Mouse (Mus musculus) lung, embryonic 16.5 days (tissue): ENCODE measurements around the gene Bub1b. TPM values are rescaled to one million over a fixed set of nuclear protein-coding genes. Genes with fewer than 3 reads are reported as not detected.

Source experiments
- ATAC-seq: fragments of 200-750 bp; cut with Nextera tagmentation; 2 replicates; pipeline ENCODE4 v1.8.0; 2017; ENCODE audit warnings: low read depth, mild to moderate bottlenecking, moderate library complexity
- H3K27ac ChIP-seq: fragments of 300-500 bp; sonication (generic); 2 replicates; pipeline ENCODE4 v1.5.1; 2014; ENCODE audit warnings: mild to moderate bottlenecking, control low read depth, low read length
- H3K27me3 ChIP-seq: fragments of 300-500 bp; sonication (generic); 2 replicates; pipeline ENCODE4 v1.6.1; 2014; ENCODE audit warnings: low read depth, low read length, mixed read lengths; ENCODE audit not compliant: control insufficient read depth, insufficient read depth
- H3K36me3 ChIP-seq: fragments of 300-500 bp; sonication (generic); 2 replicates; pipeline ENCODE4 v1.6.1; 2014; ENCODE audit warnings: low read length; ENCODE audit not compliant: control insufficient read depth, insufficient read depth
- H3K4me1 ChIP-seq: fragments of 300-500 bp; sonication (generic); replicated peaks from 2 replicates; pipeline ENCODE4 v1.6.1; 2014; ENCODE audit warnings: low read length, mixed read lengths; ENCODE audit not compliant: control insufficient read depth, insufficient read depth
- H3K4me2 ChIP-seq: fragments of 300-500 bp; sonication (generic); 2 replicates; pipeline ENCODE4 v1.6.1; 2014; ENCODE audit warnings: low read depth, low read length, control low read depth
- H3K4me3 ChIP-seq: fragments of 300-500 bp; sonication (generic); 2 replicates; pipeline ENCODE4 v1.5.1; 2014; ENCODE audit warnings: mild to moderate bottlenecking, low read length, control low read depth
- H3K9ac ChIP-seq: fragments of 300-500 bp; sonication (generic); 2 replicates; pipeline ENCODE4 v1.6.1; 2014; ENCODE audit warnings: low read length, control low read depth
- H3K9me3 ChIP-seq: fragments of 300-500 bp; sonication (generic); 2 replicates; pipeline ENCODE4 v1.6.1; 2016; ENCODE audit warnings: low read length; ENCODE audit not compliant: control insufficient read depth
- WGBS: fragments of 180-500 bp; shearing (Covaris S2); extraction: QIAGEN DNeasy Blood & Tissue Kit; methylation state at CpG from one replicate; pipeline ENCODE4 v1.1.7; 2014; 5-methylcytosine and 5-hydroxymethylcytosine counted together
- polyA plus RNA-seq: library from polyadenylated mRNA; unstranded; fragments of >200 nt; fragmentation: Nextera tagmentation; extraction: Ambion mirVana; gene quantifications from 2 replicates; pipeline ENCODE4 v1.2.1, GENCODE M21; 2015

The Bub1b gene
- polyA plus RNA-seq, 1 experiment from 2014 or later, result 106 TPM

DNA sequence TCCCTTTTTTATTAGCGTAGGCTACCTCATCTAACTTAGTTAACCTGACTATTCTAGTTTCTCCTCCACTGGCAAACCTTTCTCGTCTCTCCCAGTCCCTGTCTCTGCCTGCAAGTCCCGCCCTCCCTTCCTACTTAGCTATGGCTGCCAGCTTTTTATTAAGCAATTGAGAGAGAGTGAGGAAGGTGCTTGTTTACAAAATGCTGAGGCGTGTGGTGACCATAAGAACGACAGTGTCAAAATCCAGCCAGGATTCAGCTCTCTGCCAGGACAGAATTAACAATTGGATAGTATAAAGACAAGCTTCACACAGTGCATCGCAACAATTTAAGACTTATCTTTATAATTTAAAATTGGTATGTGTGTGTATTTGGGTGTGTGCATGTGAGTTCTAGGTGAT, 6.1 kb downstream of the Bub1b start:
- Histone ChIP-seq H3K9me3 (no peaks in the 10 kb centered on the region; the same call in 1 of the 2 replicates), H3K4me2 (no peak overlapping the region), H3K4me3 (no peak overlapping the region), H3K36me3 (peaks cover 58% of the 10 kb centered on the region), H3K9ac (no peak overlapping the region), H3K4me1 (peaks cover 18% of the 10 kb centered on the region), H3K27ac (no peak overlapping the region), H3K27me3 (no peaks in the 10 kb centered on the region)
- ATAC-seq, result no peak
- 71% methylated on average over 6 of the region's 6 CpGs for WGBS

DNA sequence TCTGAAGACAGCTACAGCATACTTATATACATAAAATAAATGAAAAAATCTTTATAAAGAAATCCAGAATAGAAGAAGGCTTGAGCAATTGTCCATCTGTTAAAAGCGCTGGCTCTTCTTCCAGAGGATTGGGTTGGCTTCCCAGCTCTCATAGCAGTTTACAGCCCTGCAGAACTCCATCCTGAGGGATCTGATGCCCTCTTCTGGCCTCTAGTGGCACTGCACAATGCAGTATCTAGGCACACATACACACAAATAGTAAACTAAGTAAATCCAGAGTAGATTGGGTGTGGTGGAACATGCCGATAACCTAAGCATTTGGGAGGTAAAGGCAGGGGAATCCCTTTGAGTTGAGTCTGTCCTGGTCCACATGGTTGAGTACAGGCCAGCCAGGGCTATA, 8.0 kb downstream of the Bub1b start:
- H3K27me3 ChIP-seq, result no peaks in the 10 kb centered on the region

DNA sequence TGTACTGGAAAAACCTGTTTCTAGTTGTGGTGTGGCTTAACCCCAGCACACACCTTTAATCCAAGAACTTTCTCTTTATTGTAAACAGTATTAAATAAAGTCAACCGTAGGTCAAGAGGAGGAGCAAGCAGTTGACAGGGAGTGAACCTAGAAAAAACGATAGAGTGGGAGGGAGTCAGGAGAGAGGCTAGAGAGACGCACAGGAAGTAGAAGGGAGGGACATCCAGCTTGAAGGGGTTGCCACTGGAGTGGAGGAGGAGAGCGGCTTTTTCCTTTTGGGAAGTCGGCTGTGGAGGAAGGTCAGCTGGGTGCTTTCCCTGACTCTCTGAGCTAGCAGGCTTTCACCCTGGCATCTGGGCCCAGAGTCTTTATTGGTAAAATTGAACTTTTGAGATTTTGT, 9.0 kb downstream of the Bub1b start:
- Histone ChIP-seq H3K4me2 (no peak overlapping the region), H3K4me1 (peaks cover 2% of the 10 kb centered on the region; the same call in 1 of the 2 replicates), H3K27ac (no peak overlapping the region), H3K9me3 (no peaks in the 10 kb centered on the region; the same call in 1 of the 2 replicates), H3K9ac (no peak overlapping the region), H3K4me3 (no peak overlapping the region), H3K36me3 (peaks cover 63% of the 10 kb centered on the region), H3K27me3 (no peaks in the 10 kb centered on the region)
- WGBS, result 55% methylated on average over 5 of the region's 5 CpGs
- no peak for ATAC-seq

More for the DNA sequence above, 8.0 kb downstream of the Bub1b start:
- Histone ChIP-seq H3K4me3 (no peak overlapping the region), H3K9me3 (no peaks in the 10 kb centered on the region; the same call in 1 of the 2 replicates), H3K4me2 (no peak overlapping the region), H3K9ac (no peak overlapping the region), H3K4me1 (peaks cover 2% of the 10 kb centered on the region; the same call in 1 of the 2 replicates), H3K27ac (no peak overlapping the region), H3K36me3 (peaks cover 61% of the 10 kb centered on the region)
- WGBS, result 81% methylated on average over 2 of the region's 2 CpGs
- no peak for ATAC-seq

DNA sequence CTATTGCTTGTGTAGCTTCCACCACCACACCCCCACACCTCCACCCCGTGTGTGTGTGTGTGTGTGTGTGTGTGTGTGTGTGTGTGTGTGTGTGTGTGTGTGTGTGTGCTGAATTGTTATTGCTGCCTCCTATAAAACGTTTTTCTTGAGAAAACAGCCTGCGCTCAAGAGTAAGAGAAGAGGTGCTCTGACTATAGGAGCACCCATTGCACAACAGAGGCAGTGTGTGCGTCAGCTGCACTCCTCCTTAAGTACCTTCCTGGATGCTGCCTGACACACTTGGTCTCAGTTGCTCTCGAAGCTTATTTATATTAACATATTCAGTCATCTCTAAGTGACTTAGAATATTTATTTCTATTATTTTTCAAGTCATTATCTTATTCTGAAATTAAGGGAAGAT, 20.0 kb downstream of the Bub1b start:
- H3K4me3 ChIP-seq, result no peak overlapping the region
- no peaks in the 10 kb centered on the region for H3K9me3 ChIP-seq
- no peaks in the 10 kb centered on the region for H3K4me1 ChIP-seq
- no peak overlapping the region for H3K9ac ChIP-seq
- no peak overlapping the region for H3K27ac ChIP-seq
- H3K4me2 ChIP-seq, result no peak overlapping the region
- H3K27me3 ChIP-seq, result no peaks in the 10 kb centered on the region
- WGBS, result 87% methylated on average over 4 of the region's 5 CpGs
- peaks cover 57% of the 10 kb centered on the region for H3K36me3 ChIP-seq
- no peak for ATAC-seq

DNA sequence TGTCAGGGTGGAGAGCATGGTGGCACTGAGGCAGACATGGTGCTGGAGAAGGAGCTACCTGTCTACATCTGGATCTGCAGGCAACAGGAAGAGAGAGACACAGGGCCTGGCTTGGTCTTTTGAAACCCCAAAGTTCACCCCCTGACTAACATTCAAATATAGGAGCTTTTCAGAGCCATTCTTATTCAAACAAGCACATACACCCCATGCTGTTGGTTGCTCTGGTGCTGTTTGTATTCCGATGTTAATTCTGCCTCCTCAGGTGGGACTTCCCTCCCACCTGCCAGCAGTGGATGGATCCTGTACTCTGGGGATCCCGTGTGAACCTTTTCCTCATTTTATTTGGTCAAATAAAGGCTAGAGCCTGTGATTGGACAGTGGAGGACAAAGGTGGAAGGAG, 22.1 kb downstream of the Bub1b start:
- Histone ChIP-seq H3K27ac (no peak overlapping the region), H3K9me3 (no peaks in the 10 kb centered on the region), H3K4me1 (no peaks in the 10 kb centered on the region), H3K4me3 (no peak overlapping the region), H3K36me3 (peaks cover 53% of the 10 kb centered on the region), H3K27me3 (no peaks in the 10 kb centered on the region), H3K4me2 (no peak overlapping the region), H3K9ac (no peak overlapping the region)
- ATAC-seq, result no peak
- 69% methylated on average over 2 of the region's 2 CpGs for WGBS

DNA sequence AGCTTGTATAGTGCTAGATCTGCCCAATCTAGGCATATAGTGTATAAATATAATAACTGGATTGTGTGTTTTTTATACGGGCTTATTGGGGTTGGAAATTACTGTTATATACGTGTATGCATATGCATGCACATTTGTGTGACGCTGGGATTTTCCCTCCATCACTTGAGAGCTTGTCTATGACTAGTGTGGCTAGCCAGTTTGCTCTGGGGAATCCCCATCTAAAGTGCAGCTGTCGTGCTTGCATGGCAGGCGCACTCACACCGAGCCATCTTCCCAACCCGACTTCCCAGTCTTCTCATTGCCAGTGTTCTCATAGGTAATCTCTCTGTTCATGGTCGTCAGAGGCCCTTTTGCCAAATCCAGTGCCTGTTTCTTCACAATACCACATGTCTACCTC, 22.6 kb downstream of the Bub1b start:
- WGBS, result 82% methylated on average over 8 of the region's 8 CpGs

DNA sequence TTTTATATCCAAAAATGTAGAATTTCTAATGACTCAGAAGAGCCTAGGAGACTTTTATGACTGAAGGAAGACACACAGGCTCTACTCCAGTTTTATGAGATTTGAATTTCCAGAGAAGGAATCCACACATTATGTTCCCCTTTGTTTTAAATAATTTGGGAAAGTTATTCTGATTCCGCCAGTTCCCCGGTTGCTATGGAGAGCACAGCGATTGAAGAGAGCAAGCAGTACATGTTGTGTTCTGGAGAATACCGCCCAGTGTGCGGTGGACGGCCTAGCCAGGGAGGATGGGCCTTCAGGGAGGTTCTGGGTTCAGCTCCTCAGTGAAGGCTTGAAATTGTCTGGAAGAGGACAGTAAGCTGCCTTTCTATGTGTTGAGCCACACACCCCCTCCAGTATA, 31.3 kb downstream of the Bub1b start:
- H3K36me3 ChIP-seq, result peaks cover 62% of the 10 kb centered on the region

More for the DNA sequence above, 22.6 kb downstream of the Bub1b start:
- H3K9ac ChIP-seq, result no peak overlapping the region
- H3K9me3 ChIP-seq, result no peaks in the 10 kb centered on the region
- ATAC-seq, result no peak
- H3K4me2 ChIP-seq, result no peak overlapping the region
- no peaks in the 10 kb centered on the region for H3K27me3 ChIP-seq
- H3K4me3 ChIP-seq, result no peak overlapping the region
- no peaks in the 10 kb centered on the region for H3K4me1 ChIP-seq
- no peak overlapping the region for H3K27ac ChIP-seq
- peaks cover 50% of the 10 kb centered on the region for H3K36me3 ChIP-seq

DNA sequence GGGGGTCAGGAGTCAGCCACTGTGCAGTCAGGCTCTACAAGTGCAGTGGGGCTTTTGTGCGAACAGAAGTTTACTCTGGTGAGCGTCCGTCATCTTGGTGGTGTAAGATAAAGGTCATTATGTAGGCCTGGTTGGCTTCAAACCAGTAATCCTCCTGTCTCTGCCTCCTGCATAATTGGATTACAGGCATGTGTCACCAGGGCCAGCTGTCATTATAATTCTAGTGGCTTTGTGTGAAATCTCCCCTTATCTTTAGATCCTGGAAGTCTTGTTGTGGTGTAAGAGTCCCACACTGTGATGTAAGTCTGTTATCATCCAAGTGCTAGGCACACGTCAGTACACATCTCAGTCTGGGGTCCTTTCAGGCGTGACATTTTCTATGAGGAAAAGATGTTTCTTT, 35.4 kb downstream of the Bub1b start:
- Histone ChIP-seq H3K27ac (no peak overlapping the region), H3K4me2 (no peak overlapping the region), H3K4me3 (no peak overlapping the region), H3K9me3 (no peaks in the 10 kb centered on the region), H3K36me3 (peaks cover 53% of the 10 kb centered on the region), H3K27me3 (no peaks in the 10 kb centered on the region), H3K4me1 (no peaks in the 10 kb centered on the region), H3K9ac (no peak overlapping the region)
- no peak for ATAC-seq
- WGBS, result 78% methylated on average over 5 of the region's 5 CpGs

More for the DNA sequence above, 31.3 kb downstream of the Bub1b start:
- Histone ChIP-seq H3K4me2 (no peak overlapping the region), H3K27me3 (no peaks in the 10 kb centered on the region), H3K4me1 (no peaks in the 10 kb centered on the region), H3K27ac (no peak overlapping the region), H3K9me3 (no peaks in the 10 kb centered on the region), H3K9ac (no peak overlapping the region), H3K4me3 (no peak overlapping the region)
- WGBS, result 95% methylated on average over 6 of the region's 6 CpGs
- ATAC-seq, result no peak

DNA sequence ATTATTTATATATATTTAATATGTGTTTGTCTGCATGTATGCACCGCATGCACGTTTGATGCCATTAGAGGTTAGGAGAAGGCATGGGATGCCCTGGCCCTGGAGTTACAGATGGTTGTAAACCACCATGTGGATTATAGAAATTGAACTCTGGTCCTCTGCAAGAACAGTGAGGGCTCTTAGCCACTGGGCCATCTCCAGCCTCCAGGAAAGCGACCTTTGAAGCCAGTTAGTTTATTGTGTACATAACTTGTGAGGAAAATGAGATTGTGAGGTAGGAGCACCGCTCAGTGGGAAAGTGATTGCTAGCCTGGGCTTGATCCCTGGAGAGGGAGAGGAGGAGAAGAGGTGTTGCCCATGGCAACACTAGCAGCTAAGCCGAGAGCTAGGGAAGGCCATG, 39.2 kb downstream of the Bub1b start:
- H3K9me3 ChIP-seq, result no peaks in the 10 kb centered on the region
- H3K27ac ChIP-seq, result no peak overlapping the region
- no peak overlapping the region for H3K4me3 ChIP-seq
- H3K36me3 ChIP-seq, result peaks cover 64% of the 10 kb centered on the region
- H3K9ac ChIP-seq, result no peak overlapping the region
- WGBS, result 75% methylated on average over 5 of the region's 5 CpGs
- no peak overlapping the region for H3K4me2 ChIP-seq
- no peaks in the 10 kb centered on the region for H3K4me1 ChIP-seq
- no peak for ATAC-seq
- H3K27me3 ChIP-seq, result no peaks in the 10 kb centered on the region
